Mouse (Mus musculus): Measurements from ENCODE around the gene Dnm3. TPM values are rescaled to one million over a fixed set of nuclear protein-coding genes. Genes with fewer than 3 reads are reported as not detected.
A peak's percentile ranks its signal among the peaks of the same experiment; 100 is the strongest.

Dnm3 gene
- polyA plus RNA-seq, 1 experiment from 2014 or later: 3.6 TPM

DNA sequence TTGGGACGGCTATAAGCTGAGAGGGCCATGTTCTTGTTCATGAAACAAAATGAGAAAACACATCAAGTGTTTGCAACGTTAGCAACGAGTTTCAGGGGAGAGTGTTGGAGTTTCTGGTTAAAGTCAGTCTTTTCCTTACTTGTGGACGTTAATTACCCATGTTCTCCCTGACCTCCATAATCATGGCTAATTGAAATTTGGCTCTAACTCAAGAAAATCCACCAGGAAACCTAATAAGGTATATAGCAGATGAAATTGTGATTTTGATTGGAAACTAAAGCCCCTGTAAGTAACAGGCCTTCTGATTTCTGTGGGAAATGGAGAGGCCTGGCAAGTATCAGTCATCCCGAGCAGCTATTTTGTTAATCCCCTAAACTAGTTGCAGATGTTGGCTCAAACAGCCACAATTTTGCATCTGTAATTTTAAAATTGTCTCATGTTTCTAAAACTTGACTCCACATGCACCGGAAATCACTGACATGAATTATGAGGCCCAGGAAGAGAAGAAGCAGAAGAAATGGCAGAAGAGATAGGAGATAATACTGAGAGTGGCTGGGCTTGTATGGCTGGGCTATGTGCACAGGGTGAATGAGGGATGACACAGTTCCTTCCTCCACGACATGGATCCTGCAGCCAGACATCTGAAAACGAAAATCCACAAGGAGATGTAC is 223.7 kb downstream of the Dnm3 start:
- H3K27ac ChIP-seq: no peak overlapping the region
- H3K9me3 ChIP-seq: no peaks in the 10 kb centered on the region
- H3K36me3 ChIP-seq: no peaks in the 10 kb centered on the region
- DNase-seq (ENCODE audit: low spot score): no peak
- no peaks in the 10 kb centered on the region for H3K4me1 ChIP-seq
- no peak overlapping the region for H3K4me3 ChIP-seq
- 58% methylated on average over 8 of the region's 8 CpGs for WGBS
- H3K27me3 ChIP-seq (ENCODE audit: insufficient read depth, poor library complexity, severe bottlenecking): no peaks in the 10 kb centered on the region

DNA sequence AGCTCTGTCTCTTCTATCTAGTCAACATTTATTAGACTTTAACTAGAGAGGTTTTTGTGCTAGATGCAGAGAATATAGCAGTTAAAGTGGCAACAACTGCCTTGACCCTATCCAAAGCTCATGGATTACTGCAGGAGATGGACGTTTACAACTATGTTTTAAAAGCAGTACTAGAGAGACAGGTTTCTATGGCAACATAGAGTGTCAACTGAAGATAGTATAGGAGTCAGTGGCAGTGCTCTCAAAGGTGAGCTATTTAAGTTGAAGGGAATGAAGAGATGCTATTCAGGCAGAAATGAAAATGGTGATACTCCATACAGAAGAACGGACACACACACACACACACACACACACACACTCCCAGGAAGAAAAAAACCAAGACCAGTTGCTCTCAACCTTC is 225.0 kb downstream of the Dnm3 start:
- H3K36me3 ChIP-seq: no peaks in the 10 kb centered on the region
- no peak overlapping the region for H3K4me3 ChIP-seq
- DNase-seq (ENCODE audit: low spot score): no peak
- 61% methylated on average over 2 of the region's 2 CpGs for WGBS
- no peaks in the 10 kb centered on the region for H3K27me3 ChIP-seq (ENCODE audit: insufficient read depth, poor library complexity, severe bottlenecking)
- no peaks in the 10 kb centered on the region for H3K9me3 ChIP-seq
- no peaks in the 10 kb centered on the region for H3K4me1 ChIP-seq
- no peak overlapping the region for H3K27ac ChIP-seq

DNA sequence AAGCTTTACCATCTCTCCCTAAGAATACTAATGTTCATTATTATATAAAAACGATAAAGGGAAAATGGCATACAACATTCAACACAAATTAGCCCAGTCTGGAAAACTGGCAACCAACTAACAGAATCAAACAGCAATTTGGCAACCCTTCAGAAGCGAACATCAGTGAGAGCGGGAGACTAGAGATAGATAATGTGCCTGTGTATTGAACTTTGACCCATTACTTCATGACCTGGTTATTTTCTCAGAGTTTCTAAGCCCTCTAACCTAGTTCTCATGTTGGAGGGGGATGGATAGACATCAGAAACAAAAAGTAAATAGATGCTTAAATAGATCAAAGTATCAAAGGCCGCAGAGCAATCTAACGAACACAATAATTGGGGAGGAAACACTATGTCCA is 230.6 kb downstream of the Dnm3 start:
- no peak overlapping the region for H3K27ac ChIP-seq
- no peaks in the 10 kb centered on the region for H3K9me3 ChIP-seq
- H3K4me3 ChIP-seq: no peak overlapping the region
- no peaks in the 10 kb centered on the region for H3K27me3 ChIP-seq (ENCODE audit: insufficient read depth, poor library complexity, severe bottlenecking)
- 81% methylated on average over 5 of the region's 5 CpGs for WGBS
- no peaks in the 10 kb centered on the region for H3K36me3 ChIP-seq
- H3K4me1 ChIP-seq: peaks cover 10% of the 10 kb centered on the region
- DNase-seq (ENCODE audit: low spot score): no peak

DNA sequence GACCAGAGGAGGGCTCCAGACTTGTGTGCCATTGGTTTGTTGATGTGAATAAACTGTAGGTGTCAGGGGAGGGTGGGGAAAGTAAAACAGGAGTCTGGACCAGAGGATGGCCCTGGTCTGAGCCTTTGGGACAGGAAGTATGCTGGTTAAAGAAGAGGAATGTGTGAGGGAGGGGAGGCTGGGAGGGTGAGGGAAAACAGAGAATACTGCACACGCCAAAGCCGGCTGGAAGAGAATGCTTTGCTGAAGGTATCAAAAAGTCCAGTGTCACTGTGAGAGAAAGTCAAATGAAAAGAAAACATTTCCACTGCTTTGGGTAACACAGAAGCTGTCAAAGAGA is 234.2 kb downstream of the Dnm3 start:
- 17% methylated on average over 2 of the region's 2 CpGs for WGBS
- Histone ChIP-seq H3K9me3 (no peaks in the 10 kb centered on the region), H3K27me3 (ENCODE audit: insufficient read depth, poor library complexity, severe bottlenecking) (no peaks in the 10 kb centered on the region), H3K27ac (peak overlapping the region; percentile 59; the same call in 1 of the 2 replicates), H3K36me3 (no peaks in the 10 kb centered on the region), H3K4me3 (no peak overlapping the region), H3K4me1 (peaks cover 10% of the 10 kb centered on the region)
- no peak for DNase-seq (ENCODE audit: low spot score)

DNA sequence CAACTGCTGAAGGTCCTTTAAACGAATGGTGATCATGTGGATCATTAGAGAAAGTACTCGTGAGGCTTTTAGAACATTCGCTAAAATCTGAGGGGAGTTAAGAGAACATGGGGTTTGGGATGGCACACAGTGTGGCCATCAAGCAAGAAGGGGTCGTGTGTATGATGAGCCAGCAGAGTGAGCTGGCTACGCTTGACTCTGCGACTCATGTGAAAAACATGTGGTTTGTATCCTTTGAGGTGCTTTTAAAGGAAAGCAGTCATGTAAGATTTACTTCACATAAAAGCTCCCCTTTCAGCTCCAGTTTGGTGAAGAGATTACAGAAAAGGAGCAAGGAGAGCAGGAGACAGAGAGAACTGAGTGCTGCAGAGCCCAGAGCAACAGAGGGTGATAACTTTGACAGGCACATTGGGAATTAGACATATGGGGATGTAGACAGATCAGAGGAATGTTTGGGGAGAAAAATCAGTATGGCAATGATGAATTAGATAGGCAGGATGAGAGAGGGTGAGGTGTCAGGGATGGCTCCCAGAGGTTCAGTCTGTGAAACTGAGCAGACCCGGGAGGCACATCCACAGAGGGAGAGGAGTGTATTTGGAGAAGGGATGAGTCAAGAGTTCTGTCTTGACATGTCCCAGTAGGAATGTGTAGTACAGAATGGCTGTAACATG is 234.7 kb downstream of the Dnm3 start:
- 58% methylated on average over 7 of the region's 7 CpGs for WGBS
- DNase-seq (ENCODE audit: low spot score): no peak

DNA sequence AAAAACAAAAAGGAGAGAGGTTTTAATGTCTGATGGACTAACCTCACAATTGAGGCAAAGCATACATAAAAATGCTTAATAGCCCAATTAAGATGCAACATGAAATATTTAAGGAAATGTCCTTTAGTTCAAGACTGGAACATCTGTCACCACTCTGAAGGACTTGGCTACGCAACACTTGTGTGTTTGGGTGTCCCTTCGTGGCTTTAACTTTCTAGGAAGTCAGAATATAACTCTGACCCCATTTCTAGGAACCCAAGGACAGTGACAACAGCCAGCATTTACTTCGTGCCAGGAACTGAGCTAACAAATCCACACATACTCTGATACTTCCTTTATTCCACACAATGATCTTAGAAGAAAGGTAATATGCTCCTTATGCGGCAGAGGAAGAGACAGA is 237.1 kb downstream of the Dnm3 start:
- no peak overlapping the region for H3K27ac ChIP-seq
- 86% methylated on average over 4 of the region's 4 CpGs for WGBS

More for the DNA sequence above, 234.7 kb downstream of the Dnm3 start:
- no peaks in the 10 kb centered on the region for H3K36me3 ChIP-seq
- no peaks in the 10 kb centered on the region for H3K27me3 ChIP-seq (ENCODE audit: insufficient read depth, poor library complexity, severe bottlenecking)
- H3K4me1 ChIP-seq: peaks cover 10% of the 10 kb centered on the region
- no peak overlapping the region; the same call in 1 of the 2 replicates for H3K27ac ChIP-seq
- H3K4me3 ChIP-seq: no peak overlapping the region
- no peaks in the 10 kb centered on the region for H3K9me3 ChIP-seq

DNA sequence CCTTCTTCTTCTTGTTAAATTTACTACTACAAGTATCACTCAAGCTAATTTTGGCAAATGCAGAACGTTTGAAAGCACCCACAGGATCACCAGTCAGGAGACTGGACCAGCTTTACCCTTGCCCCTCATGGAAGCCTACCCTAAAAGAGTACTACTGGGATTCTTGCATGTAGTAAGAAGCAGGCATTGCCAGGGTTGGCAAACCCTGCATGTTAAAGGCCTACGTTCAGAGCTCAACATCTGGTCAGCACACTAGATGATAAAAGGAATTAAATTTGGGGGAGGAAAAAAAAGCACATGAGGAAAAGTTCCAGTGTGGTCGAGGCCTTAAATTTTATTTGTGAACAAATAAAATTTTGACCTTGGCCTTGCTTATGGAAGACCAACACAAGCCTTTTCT is 239.2 kb downstream of the Dnm3 start:
- no peaks in the 10 kb centered on the region for H3K9me3 ChIP-seq
- 60% methylated on average over 3 of the region's 3 CpGs for WGBS
- peaks cover 4% of the 10 kb centered on the region for H3K4me1 ChIP-seq
- no peak overlapping the region for H3K4me3 ChIP-seq
- no peak for DNase-seq (ENCODE audit: low spot score)
- no peak overlapping the region for H3K27ac ChIP-seq
- no peaks in the 10 kb centered on the region for H3K36me3 ChIP-seq
- no peaks in the 10 kb centered on the region for H3K27me3 ChIP-seq (ENCODE audit: insufficient read depth, poor library complexity, severe bottlenecking)

More for the DNA sequence above, 237.1 kb downstream of the Dnm3 start:
- no peaks in the 10 kb centered on the region for H3K9me3 ChIP-seq
- H3K4me3 ChIP-seq: no peak overlapping the region
- H3K36me3 ChIP-seq: no peaks in the 10 kb centered on the region
- DNase-seq (ENCODE audit: low spot score): no peak
- H3K4me1 ChIP-seq: peaks cover 10% of the 10 kb centered on the region
- no peaks in the 10 kb centered on the region for H3K27me3 ChIP-seq (ENCODE audit: insufficient read depth, poor library complexity, severe bottlenecking)

DNA sequence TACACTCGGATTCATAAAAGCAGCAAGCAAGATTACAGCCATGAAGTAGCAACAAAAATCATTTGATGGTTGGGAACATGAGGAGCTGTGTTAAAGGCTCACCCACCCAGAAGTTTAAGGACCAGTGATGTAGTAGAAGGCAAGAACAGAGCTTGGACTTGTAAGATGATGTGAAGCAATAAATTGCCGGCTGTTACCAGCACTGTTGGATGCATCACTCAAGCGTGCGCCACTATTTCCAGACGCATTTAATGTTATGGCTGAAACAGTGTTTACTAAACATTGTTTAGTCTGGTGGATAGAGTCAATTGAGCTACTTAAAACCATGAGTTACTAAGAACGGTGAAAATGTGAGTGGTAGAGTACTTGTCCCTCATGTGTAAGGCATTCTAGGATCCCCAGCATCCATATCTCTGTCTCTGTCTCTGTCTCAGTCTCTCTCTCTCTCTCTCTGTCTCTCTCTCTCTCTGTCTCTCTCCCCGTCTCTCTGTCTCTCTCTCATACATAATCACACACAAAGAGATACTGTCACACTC is 241.1 kb downstream of the Dnm3 start:
- Histone ChIP-seq H3K36me3 (no peaks in the 10 kb centered on the region), H3K4me1 (no peaks in the 10 kb centered on the region), H3K9me3 (no peaks in the 10 kb centered on the region), H3K27me3 (ENCODE audit: insufficient read depth, poor library complexity, severe bottlenecking) (no peaks in the 10 kb centered on the region), H3K27ac (no peak overlapping the region), H3K4me3 (no peak overlapping the region)
- 82% methylated on average over 7 of the region's 7 CpGs for WGBS
- no peak for DNase-seq (ENCODE audit: low spot score)

DNA sequence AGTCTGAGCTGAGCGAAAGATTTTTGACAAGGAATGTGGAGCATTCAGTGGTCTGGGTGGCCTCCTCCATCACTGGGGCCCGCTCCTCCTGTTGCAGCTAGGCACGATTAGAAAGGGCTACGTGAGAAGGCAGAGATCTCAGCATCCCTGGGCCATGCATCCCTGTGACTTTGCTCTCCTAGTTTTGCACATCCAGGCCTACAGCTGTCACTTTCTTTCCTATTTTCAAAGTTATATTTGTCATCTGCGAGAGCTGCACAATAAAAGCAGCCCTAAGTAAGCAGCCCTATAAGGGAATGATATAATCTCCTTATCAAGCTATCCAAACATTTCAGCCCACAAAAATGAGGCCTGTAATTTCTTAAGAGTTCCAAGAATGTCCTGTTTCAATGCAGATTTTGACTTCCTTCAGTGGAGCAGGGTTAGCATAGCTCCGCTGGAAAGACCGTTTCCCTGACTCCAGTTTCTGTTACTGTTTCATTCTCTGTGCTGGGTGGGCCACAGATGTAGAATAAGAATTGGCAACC is 252.2 kb downstream of the Dnm3 start:
- no peaks in the 10 kb centered on the region for H3K36me3 ChIP-seq
- H3K4me3 ChIP-seq: no peak overlapping the region
- H3K27ac ChIP-seq: peak overlapping the region; percentile 62
- 45% methylated on average over 7 of the region's 7 CpGs for WGBS
- no peaks in the 10 kb centered on the region for H3K27me3 ChIP-seq (ENCODE audit: insufficient read depth, poor library complexity, severe bottlenecking)
- no peaks in the 10 kb centered on the region for H3K9me3 ChIP-seq
- peaks cover 16% of the 10 kb centered on the region; the same call in 1 of the 2 replicates for H3K4me1 ChIP-seq
- no peak for DNase-seq (ENCODE audit: low spot score)

DNA sequence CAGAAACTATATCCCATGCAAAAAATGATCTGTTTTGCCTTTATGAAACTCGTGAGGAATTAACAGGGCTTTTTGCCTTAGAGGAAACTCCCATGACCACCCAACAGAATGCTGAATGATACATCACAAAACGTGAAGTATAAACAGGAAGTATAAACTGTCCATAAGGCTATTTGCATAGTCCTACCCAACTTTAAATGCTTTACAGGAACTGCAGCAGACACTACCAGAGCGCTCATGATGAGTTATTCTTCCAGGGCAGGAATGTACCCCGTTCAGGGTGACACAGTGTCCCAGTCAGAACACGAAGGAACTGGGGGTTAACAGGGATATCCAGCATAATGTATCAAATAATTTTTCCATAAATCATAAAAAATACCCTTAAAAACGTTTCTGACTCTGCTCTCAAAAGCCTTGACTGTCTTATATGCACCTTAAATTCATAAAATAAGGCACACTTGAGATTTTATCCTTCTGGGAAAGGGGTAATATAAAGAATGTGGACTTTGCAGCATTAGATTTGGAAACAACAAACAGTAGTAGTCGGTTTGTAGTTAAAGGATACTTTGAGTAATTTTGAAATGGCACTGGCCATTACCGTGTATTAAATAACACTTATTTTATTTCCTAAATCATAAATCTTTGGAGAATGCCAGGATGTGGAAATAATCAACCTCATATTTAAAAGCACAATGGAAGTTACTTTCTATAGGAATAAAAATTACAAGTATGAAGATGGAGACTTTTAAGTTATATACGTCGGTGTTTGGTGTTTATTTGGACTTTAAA is 252.8 kb downstream of the Dnm3 start:
- 69% methylated on average over 10 of the region's 10 CpGs for WGBS
- H3K4me1 ChIP-seq: peaks cover 18% of the 10 kb centered on the region; the same call in 1 of the 2 replicates

DNA sequence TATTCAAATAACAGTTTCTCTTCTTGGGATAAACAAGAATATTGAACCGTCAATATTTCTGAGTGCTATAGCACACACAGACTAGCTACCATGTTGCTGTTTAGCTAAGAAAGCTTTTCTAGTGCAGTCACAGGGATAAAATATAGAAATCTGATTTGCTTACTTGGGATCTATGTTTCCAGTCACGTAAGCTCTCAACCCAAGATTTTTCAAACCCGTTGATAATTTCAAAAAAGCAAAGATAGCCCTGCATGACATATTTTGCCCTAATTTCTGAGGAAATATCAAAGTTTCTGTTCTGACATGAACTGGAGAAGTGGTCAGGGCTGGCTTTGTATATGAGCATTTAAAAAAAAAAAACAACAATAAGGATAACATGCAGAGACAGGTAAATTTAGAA is 253.8 kb downstream of the Dnm3 start:
- WGBS: 81% methylated on average over 3 of the region's 3 CpGs

More for the DNA sequence above, 252.8 kb downstream of the Dnm3 start:
- H3K36me3 ChIP-seq: no peaks in the 10 kb centered on the region
- H3K4me3 ChIP-seq: no peak overlapping the region
- no peaks in the 10 kb centered on the region for H3K27me3 ChIP-seq (ENCODE audit: insufficient read depth, poor library complexity, severe bottlenecking)
- no peaks in the 10 kb centered on the region for H3K9me3 ChIP-seq
- DNase-seq (ENCODE audit: low spot score): no peak
- peak overlapping the region; percentile 62; the same call in 1 of the 2 replicates for H3K27ac ChIP-seq

DNA sequence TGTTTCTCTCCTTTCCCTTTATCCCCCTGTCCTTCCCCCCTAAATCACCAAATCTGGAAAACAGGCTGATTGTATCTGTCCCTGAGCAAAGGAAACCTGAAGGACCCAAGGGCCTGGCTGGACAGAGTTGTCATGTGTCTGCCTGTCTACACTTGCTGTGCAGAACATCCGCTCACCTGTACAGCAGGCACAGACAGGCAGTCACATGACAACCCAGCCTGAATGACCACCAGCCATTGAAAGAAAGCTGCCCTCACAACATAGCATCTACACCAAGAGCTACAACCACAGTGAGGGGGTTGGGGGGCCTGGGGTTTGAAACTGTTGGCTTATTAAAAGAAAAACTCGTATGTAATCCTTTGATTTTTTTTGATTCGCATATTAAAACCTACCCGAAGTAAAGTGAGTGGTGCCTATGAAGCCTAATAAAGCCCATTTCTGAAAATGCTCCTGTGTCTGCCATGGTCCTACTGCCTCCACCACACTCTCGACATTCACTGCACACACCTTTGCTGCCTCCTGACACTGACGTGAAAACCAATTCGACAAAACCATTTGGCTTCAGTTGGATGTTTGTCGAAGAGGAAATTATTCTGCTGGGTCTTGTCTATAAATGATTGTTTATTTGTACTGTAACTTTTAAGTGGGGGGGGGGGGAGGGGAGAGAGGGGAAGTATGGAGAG is 254.4 kb downstream of the Dnm3 start:
- Histone ChIP-seq H3K27me3 (ENCODE audit: insufficient read depth, poor library complexity, severe bottlenecking) (no peaks in the 10 kb centered on the region), H3K4me3 (no peak overlapping the region), H3K36me3 (no peaks in the 10 kb centered on the region), H3K27ac (0 out of 2 replicates have a peak overlapping the region, but pooled peaks have one; percentile 29), H3K4me1 (peaks cover 18% of the 10 kb centered on the region; the same call in 1 of the 2 replicates), H3K9me3 (no peaks in the 10 kb centered on the region)
- WGBS: 77% methylated on average over 8 of the region's 8 CpGs
- no peak for DNase-seq (ENCODE audit: low spot score)

More for the DNA sequence above, 253.8 kb downstream of the Dnm3 start:
- no peak overlapping the region for H3K27ac ChIP-seq
- no peaks in the 10 kb centered on the region for H3K9me3 ChIP-seq
- H3K4me3 ChIP-seq: no peak overlapping the region
- no peaks in the 10 kb centered on the region for H3K36me3 ChIP-seq
- peaks cover 18% of the 10 kb centered on the region; the same call in 1 of the 2 replicates for H3K4me1 ChIP-seq
- no peaks in the 10 kb centered on the region for H3K27me3 ChIP-seq (ENCODE audit: insufficient read depth, poor library complexity, severe bottlenecking)
- no peak for DNase-seq (ENCODE audit: low spot score)

Data from heart, embryonic 10.5 days (tissue).